ENCODE assay signal across 25 mouse cellular contexts in the genomic region with DNA sequence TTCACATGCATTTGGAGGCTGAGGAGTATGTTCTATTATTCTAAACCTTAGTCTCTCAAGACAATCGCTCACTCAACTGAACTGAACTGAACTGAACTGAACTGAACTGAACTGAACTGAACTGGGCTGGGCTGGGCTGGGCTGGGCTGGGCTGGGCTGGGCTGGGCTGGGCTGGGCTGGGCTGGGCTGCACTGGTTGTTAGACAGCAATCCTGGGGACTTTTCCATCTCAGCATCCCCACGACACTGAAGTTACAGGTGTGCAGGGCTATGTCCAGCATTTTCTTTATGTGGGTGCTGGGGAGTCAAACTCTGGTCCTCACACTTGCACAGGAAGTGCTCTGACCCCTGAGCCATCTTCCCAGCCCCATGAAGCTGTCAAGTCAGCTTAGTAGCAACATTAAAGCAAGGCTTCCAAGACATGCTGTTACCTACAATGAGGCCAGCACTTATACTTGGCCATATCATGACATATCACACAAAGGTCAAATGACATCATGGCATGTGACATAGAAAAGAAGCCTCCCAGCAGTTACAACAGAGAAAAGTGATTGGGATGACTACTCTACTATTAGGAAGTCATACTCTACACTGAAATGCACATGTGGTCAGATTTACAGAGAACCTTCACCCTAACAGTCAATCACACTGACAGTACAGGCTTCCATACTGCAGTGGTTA.
"Had no signal": no experiment of that assay in that cellular context is flagged by ENCODE, and none has a peak within 500 bp of the region (broad histone marks: within the 10 kb centered on the region; RNA-seq: fewer than 3 reads in every experiment).

No protein-coding gene starts in this region.

- H3K9me3 ChIP-seq: limb, embryonic 12.5 days; limb, embryonic 15.5 days; megakaryocyte, embryonic 14.5 days; midbrain, embryonic 10.5 days; neural tube, embryonic 13.5 days; stomach, embryonic 15.5 days had no signal

- H3K9ac ChIP-seq: limb, embryonic 12.5 days; limb, embryonic 15.5 days; liver, embryonic 14.5 days; liver, postnatal 0 days; lung, embryonic 14.5 days; neural tube, embryonic 13.5 days; stomach, embryonic 15.5 days had no signal

- H3K4me2 ChIP-seq: limb, embryonic 12.5 days; limb, embryonic 15.5 days; liver, embryonic 11.5 days; lung, embryonic 14.5 days; neural tube, embryonic 13.5 days; stomach, embryonic 15.5 days had no signal

- DNase-seq: kidney, adult 2 months; kidney, postnatal 36 days; layer of hippocampus, postnatal 36 days; left cerebral cortex, postnatal 4 days; liver, postnatal 0 days; lung, embryonic 14.5 days; lung, postnatal 36 days; midbrain, embryonic 14.5 days; right cerebral cortex, adult 18-20 months; right cerebral cortex, postnatal 14 days; right cerebral cortex, postnatal 4 days; spleen, adult 18-20 months; thymus, adult 18-20 months; thymus, postnatal 36 days had no signal

- H3K4me3 ChIP-seq: left cerebral cortex, adult 2 months; limb, embryonic 12.5 days; limb, embryonic 15.5 days; megakaryocyte, embryonic 14.5 days; midbrain, embryonic 10.5 days; neural tube, embryonic 13.5 days; stomach, embryonic 15.5 days had no signal

- H3K27me3 ChIP-seq: limb, embryonic 12.5 days; limb, embryonic 15.5 days; megakaryocyte, embryonic 14.5 days; neural tube, embryonic 13.5 days; stomach, embryonic 15.5 days had no signal

- H3K27ac ChIP-seq: kidney, postnatal 0 days; left cerebral cortex, adult 2 months; limb, embryonic 12.5 days; limb, embryonic 15.5 days; liver, embryonic 14.5 days; midbrain, embryonic 10.5 days; stomach, embryonic 15.5 days had no signal

- ATAC-seq: liver, postnatal 0 days; lung, postnatal 0 days had no signal

- H3K4me1 ChIP-seq: limb, embryonic 12.5 days; stomach, embryonic 15.5 days had no signal

- H3K36me3 ChIP-seq: limb, embryonic 12.5 days; limb, embryonic 15.5 days; midbrain, embryonic 10.5 days; stomach, embryonic 15.5 days had no signal
